Mouse (Mus musculus) midbrain, embryonic 14.5 days (tissue): ENCODE measurements around the gene Hoxb9. TPM values are rescaled to one million over a fixed set of nuclear protein-coding genes. Genes with fewer than 3 reads are reported as not detected.

Source experiments
- ATAC-seq: fragments of 200-750 bp; cut with Nextera tagmentation; 2 replicates; pipeline ENCODE4 v1.8.0; 2017; ENCODE audit warnings: moderate number of reproducible peaks, moderate library complexity; ENCODE audit not compliant: low FRiP score, low TSS enrichment
- DNase-seq: peaks from one replicate; pipeline ENCODE4 v3.0.0-alpha.2; 2015
- H3K27ac ChIP-seq: fragments of 300-500 bp; sonication (generic); replicated peaks from 2 replicates; pipeline ENCODE4 v1.5.1; 2014; ENCODE audit warnings: mild to moderate bottlenecking, low read depth, low read length, moderate library complexity
- H3K27me3 ChIP-seq: fragments of 300-500 bp; sonication (generic); 2 replicates; pipeline ENCODE4 v1.6.1; 2014; ENCODE audit warnings: low read length, control low read depth, mixed read lengths; ENCODE audit not compliant: control insufficient read depth, insufficient read depth
- H3K36me3 ChIP-seq: fragments of 300-500 bp; sonication (generic); 2 replicates; pipeline ENCODE4 v1.6.1; 2014; ENCODE audit warnings: low read length, control low read depth; ENCODE audit not compliant: control insufficient read depth, insufficient read depth
- H3K4me1 ChIP-seq: fragments of 300-500 bp; sonication (generic); 2 replicates; pipeline ENCODE4 v1.6.1; 2014; ENCODE audit warnings: mild to moderate bottlenecking, antibody characterized with exemption, low read length, control low read depth; ENCODE audit not compliant: control insufficient read depth, insufficient read depth
- H3K4me2 ChIP-seq: fragments of 300-500 bp; sonication (generic); 2 replicates; pipeline ENCODE4 v1.6.1; 2014; ENCODE audit warnings: mild to moderate bottlenecking, low read length, moderate library complexity
- H3K4me3 ChIP-seq: fragments of 300-500 bp; sonication (generic); replicated peaks from 2 replicates; pipeline ENCODE4 v1.5.1; 2014; ENCODE audit warnings: low read depth, low read length
- H3K9ac ChIP-seq: fragments of 300-500 bp; sonication (generic); replicated peaks from 2 replicates; pipeline ENCODE4 v1.6.1; 2014; ENCODE audit warnings: mild to moderate bottlenecking, low read length, moderate library complexity
- H3K9me3 ChIP-seq: fragments of 300-500 bp; sonication (generic); 2 replicates; pipeline ENCODE4 v1.6.1; 2016; ENCODE audit warnings: low read length, control low read depth, mixed read lengths; ENCODE audit not compliant: control insufficient read depth
- WGBS: fragments of 180-500 bp; shearing (Covaris S2); extraction: QIAGEN DNeasy Blood & Tissue Kit; methylation state at CpG from one replicate; pipeline ENCODE4 v1.1.7; 2014; 5-methylcytosine and 5-hydroxymethylcytosine counted together
- polyA plus RNA-seq: library from polyadenylated mRNA; unstranded; fragments of >200 nt; fragmentation: Nextera tagmentation; extraction: Ambion mirVana; gene quantifications from 2 replicates; pipeline ENCODE4 v1.2.1, GENCODE M21; 2014

Gene Hoxb9
- polyA plus RNA-seq, 1 experiment from 2014 or later: not detected

DNA sequence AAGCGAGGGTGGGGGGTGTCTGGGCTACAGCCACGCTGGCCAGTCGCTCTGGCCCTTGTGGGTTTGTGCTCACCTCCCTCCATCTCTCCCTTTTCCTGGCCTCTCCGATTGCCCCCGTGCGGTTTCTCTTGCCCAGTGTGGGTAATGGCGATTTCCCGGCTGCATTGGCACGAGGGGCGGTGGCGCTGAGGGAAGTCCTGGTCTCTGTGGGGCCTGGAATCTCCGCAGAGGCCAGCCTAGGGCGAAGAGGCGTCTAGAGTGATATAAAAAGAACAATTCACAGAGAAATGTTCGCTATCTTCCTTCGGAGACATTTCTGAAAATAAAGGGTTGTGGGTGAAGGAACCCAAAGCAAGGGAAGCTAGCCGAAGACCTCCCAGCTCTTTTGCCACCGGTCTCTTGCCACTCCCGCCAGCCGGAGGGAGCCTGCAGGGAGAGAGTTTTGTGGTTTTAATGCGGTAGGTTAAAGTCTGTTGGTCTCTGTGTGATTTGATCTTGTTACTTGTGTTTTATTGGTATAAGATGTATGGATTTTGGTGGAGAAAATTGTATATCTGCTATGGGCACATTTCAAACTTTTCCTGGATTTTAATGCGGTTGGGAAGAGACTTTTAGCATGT lies 22.2 kb downstream of the Hoxb9 start:
- H3K27ac ChIP-seq: no peak overlapping the region
- no peaks in the 10 kb centered on the region for H3K9me3 ChIP-seq
- no peak for ATAC-seq
- peaks cover 97% of the 10 kb centered on the region for H3K27me3 ChIP-seq
- no peaks in the 10 kb centered on the region for H3K36me3 ChIP-seq
- H3K4me3 ChIP-seq: no peak overlapping the region
- 1% methylated on average over 22 of the region's 22 CpGs for WGBS
- no peaks in the 10 kb centered on the region for H3K4me1 ChIP-seq
- H3K4me2 ChIP-seq: no peak overlapping the region
- no peak for DNase-seq
- no peak overlapping the region for H3K9ac ChIP-seq

GRCm38 (mm10) chr11:96294245-96295091 lies 23.2 kb downstream of the Hoxb9 start:
- H3K4me2 ChIP-seq: no peak overlapping the region
- under 1% methylated on average over 32 of the region's 32 CpGs for WGBS
- DNase-seq (peak; percentile 87), ATAC-seq (no peak)
- H3K27me3 ChIP-seq: peaks cover 98% of the 10 kb centered on the region
- H3K9me3 ChIP-seq: no peaks in the 10 kb centered on the region
- H3K27ac ChIP-seq: no peak overlapping the region
- H3K4me3 ChIP-seq: no peak overlapping the region
- no peaks in the 10 kb centered on the region for H3K4me1 ChIP-seq
- H3K9ac ChIP-seq: no peak overlapping the region
- no peaks in the 10 kb centered on the region for H3K36me3 ChIP-seq

- DNase-seq (no peak), ATAC-seq (no peak)
- Histone ChIP-seq H3K27ac (no peak overlapping the region), H3K4me2 (no peak overlapping the region), H3K9me3 (no peaks in the 10 kb centered on the region), H3K36me3 (no peaks in the 10 kb centered on the region), H3K9ac (no peak overlapping the region), H3K4me1 (no peaks in the 10 kb centered on the region), H3K4me3 (no peak overlapping the region), H3K27me3 (peaks cover 98% of the 10 kb centered on the region)
- WGBS: under 1% methylated on average over 30 of the region's 30 CpGs
Observed at GRCm38 (mm10) chr11:96295092-96295835, 24.0 kb downstream of the Hoxb9 start.

GRCm38 (mm10) chr11:96296997-96297396 lies 25.7 kb downstream of the Hoxb9 start:
- no peaks in the 10 kb centered on the region for H3K36me3 ChIP-seq
- DNase-seq (no peak), ATAC-seq (no peak)
- no peak overlapping the region for H3K27ac ChIP-seq
- WGBS: 1% methylated on average over 2 of the region's 2 CpGs
- no peak overlapping the region for H3K4me2 ChIP-seq
- no peak overlapping the region for H3K9ac ChIP-seq
- H3K4me1 ChIP-seq: no peaks in the 10 kb centered on the region
- peaks cover 100% of the 10 kb centered on the region for H3K27me3 ChIP-seq
- no peaks in the 10 kb centered on the region for H3K9me3 ChIP-seq
- no peak overlapping the region for H3K4me3 ChIP-seq

GRCm38 (mm10) chr11:96297428-96297827 lies 26.2 kb downstream of the Hoxb9 start:
- WGBS: 0% methylated on average over 3 of the region's 3 CpGs
- H3K4me2 ChIP-seq: no peak overlapping the region
- H3K27ac ChIP-seq: no peak overlapping the region
- no peaks in the 10 kb centered on the region for H3K4me1 ChIP-seq
- no peak overlapping the region for H3K9ac ChIP-seq
- peaks cover 100% of the 10 kb centered on the region for H3K27me3 ChIP-seq
- H3K36me3 ChIP-seq: no peaks in the 10 kb centered on the region
- no peak for DNase-seq
- ATAC-seq: no peak
- H3K9me3 ChIP-seq: no peaks in the 10 kb centered on the region
- H3K4me3 ChIP-seq: no peak overlapping the region

- ATAC-seq (no peak), DNase-seq (no peak)
- 1% methylated on average over 11 of the region's 11 CpGs for WGBS
- Histone ChIP-seq H3K27ac (no peak overlapping the region), H3K27me3 (peaks cover 100% of the 10 kb centered on the region), H3K4me2 (no peak overlapping the region), H3K4me1 (no peaks in the 10 kb centered on the region), H3K4me3 (no peak overlapping the region), H3K9me3 (no peaks in the 10 kb centered on the region), H3K9ac (no peak overlapping the region), H3K36me3 (no peaks in the 10 kb centered on the region)
Observed at GRCm38 (mm10) chr11:96297968-96298635, 26.8 kb downstream of the Hoxb9 start.

DNA sequence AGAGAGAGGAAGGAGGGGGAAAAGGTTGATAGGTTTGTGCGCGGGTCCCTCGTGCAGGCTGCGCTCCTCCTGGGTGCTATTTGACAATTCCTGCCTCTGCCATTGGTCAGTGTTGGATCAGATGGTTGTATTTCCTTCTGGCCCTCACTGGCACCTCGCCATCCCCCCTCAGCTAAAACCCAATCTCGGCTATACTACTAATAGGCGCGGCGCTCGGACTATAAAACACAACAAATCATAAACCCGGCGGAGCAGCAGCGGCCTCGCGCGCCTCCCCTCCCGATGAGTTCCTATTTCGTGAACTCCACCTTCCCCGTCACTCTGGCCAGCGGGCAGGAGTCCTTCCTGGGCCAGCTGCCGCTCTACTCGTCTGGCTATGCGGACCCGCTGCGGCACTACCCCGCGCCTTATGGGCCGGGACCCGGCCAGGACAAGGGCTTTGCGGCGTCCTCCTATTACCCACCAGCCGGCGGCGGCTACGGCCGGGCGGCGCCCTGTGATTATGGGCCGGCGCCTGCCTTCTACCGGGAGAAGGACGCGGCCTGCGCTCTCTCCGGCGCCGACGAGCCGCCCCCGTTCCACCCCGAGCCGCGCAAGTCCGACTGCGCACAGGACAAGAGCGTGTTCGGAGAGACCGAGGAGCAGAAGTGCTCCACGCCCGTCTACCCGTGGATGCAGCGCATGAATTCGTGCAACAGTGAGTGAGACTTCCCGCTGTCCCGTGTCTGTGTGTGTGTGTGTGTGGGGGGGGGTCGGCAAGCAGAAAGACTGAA lies 27.8 kb downstream of the Hoxb9 start:
- WGBS: under 1% methylated on average over 66 of the region's 66 CpGs
- no peak overlapping the region for H3K4me3 ChIP-seq
- no peaks in the 10 kb centered on the region for H3K4me1 ChIP-seq
- no peaks in the 10 kb centered on the region for H3K9me3 ChIP-seq
- no peak overlapping the region for H3K4me2 ChIP-seq
- H3K27ac ChIP-seq: no peak overlapping the region
- H3K36me3 ChIP-seq: no peaks in the 10 kb centered on the region
- DNase-seq: no peak
- H3K27me3 ChIP-seq: peaks cover 100% of the 10 kb centered on the region
- H3K9ac ChIP-seq: no peak overlapping the region
- ATAC-seq: no peak

- under 1% methylated on average over 9 of the region's 9 CpGs for WGBS
- no peak overlapping the region for H3K4me2 ChIP-seq
- peaks cover 100% of the 10 kb centered on the region for H3K27me3 ChIP-seq
- H3K4me3 ChIP-seq: no peak overlapping the region
- H3K4me1 ChIP-seq: no peaks in the 10 kb centered on the region
- H3K9me3 ChIP-seq: no peaks in the 10 kb centered on the region
- ATAC-seq (no peak), DNase-seq (no peak)
- no peak overlapping the region for H3K9ac ChIP-seq
- H3K27ac ChIP-seq: no peak overlapping the region
- no peaks in the 10 kb centered on the region for H3K36me3 ChIP-seq
Observed at GRCm38 (mm10) chr11:96299781-96300180, 28.5 kb downstream of the Hoxb9 start.
